Mouse (Mus musculus) cortical plate, adult 2 months (tissue): ENCODE results near the gene Ptpn22.

ENCODE experiments used
- CTCF ChIP-seq: fragments of 200-500 bp; IDR thresholded peaks from 2 replicates; pipeline ENCODE4 v1.5.1; 2011; ENCODE audit warnings: mild to moderate bottlenecking, control low read depth, low read length; ENCODE audit not compliant: insufficient read depth; ENCODE audit errors: extremely low read depth
- POLR2A ChIP-seq: fragments of 200-500 bp; IDR thresholded peaks from 2 replicates; pipeline ENCODE4 v1.6.1; 2011; ENCODE audit warnings: mild to moderate bottlenecking, low read length, control low read depth; ENCODE audit not compliant: insufficient read depth; ENCODE audit errors: extremely low read depth

GRCm38 (mm10) chr3:103914732-103915508, 55.3 kb downstream of the Ptpn22 start:
- no peak for TF ChIP-seq CTCF
- TF ChIP-seq POLR2A: no peak
